9 mouse cellular contexts compared by ENCODE assay signal in the genomic region with DNA sequence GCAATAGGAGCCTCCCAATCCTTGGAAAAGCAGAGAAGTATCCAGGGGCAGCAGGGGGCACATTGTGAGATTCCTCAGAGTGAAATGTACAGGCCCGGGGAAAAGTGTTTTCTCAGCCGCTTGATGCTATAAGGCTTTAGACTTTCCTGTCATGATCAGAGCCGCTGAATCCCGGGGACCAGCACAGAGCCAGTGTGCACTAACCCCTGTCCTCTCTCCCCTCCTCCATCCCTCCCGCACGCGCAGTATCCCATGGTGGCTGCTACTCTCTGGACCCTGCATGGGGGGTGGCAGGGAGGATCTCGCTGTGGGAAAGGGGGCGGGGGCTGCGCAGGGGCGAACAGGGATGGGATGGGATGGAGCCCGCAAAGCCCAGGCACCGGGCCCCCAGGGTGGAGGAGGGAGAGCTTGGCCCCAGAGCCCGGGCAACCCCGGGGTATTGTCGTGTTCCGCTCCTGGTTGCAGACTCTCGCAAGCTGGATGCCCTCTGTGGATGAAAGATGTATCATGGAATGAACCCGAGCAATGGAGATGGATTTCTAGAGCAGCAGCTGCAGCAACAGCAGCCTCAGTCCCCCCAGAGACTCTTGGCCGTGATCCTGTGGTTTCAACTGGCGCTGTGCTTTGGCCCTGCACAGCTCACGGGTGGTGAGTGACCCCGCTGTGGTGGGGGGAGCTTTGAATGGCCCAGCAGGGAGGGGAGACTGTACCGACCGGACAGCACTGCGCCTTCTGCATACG. TPM values are rescaled to one million over a fixed set of nuclear protein-coding genes. Genes with fewer than 3 reads are reported as not detected.
A peak's percentile ranks its signal among the peaks of the same experiment; 100 is the strongest.
DNase-seq lines count a peak whose midpoint lies in the region; ATAC-seq lines count a peak whose summit lies in the region.
"Had no signal": no experiment of that assay in that cellular context is flagged by ENCODE, and none has a peak within 500 bp of the region (broad histone marks: within the 10 kb centered on the region; RNA-seq: fewer than 3 reads in every experiment).

No protein-coding gene starts in this region.

- peak overlapping the region; percentile 47 for H3K27ac ChIP-seq in embryonic facial prominence, embryonic 12.5 days
- H3K27ac ChIP-seq in hindbrain, embryonic 15.5 days (replicated peaks), result peak overlapping the region; percentile 81
- no peak overlapping the region for H3K27ac ChIP-seq in liver, embryonic 12.5 days

- under 1% methylated on average over 27 of the region's 27 CpGs for WGBS in embryonic facial prominence, embryonic 12.5 days
- under 1% methylated on average over 27 of the region's 27 CpGs for WGBS in hindbrain, embryonic 15.5 days
- 5% methylated on average over 27 of the region's 27 CpGs for WGBS in liver, embryonic 12.5 days (ENCODE audit: insufficient replicate concordance)

- H3K27me3 ChIP-seq in embryonic facial prominence, embryonic 12.5 days, result peaks cover 21% of the 10 kb centered on the region
- H3K27me3 ChIP-seq in hindbrain, embryonic 15.5 days, result no peaks in the 10 kb centered on the region
- H3K27me3 ChIP-seq in liver, embryonic 12.5 days (replicated peaks), result peaks cover 57% of the 10 kb centered on the region

- peak overlapping the region; percentile 74 for H3K4me2 ChIP-seq in embryonic facial prominence, embryonic 12.5 days (replicated peaks)
- peak overlapping the region; percentile 75 for H3K4me2 ChIP-seq in hindbrain, embryonic 15.5 days
- H3K4me2 ChIP-seq in liver, embryonic 12.5 days, result peak overlapping the region; percentile 75

- H3K36me3 ChIP-seq in embryonic facial prominence, embryonic 12.5 days, result no peaks in the 10 kb centered on the region
- no peaks in the 10 kb centered on the region for H3K36me3 ChIP-seq in hindbrain, embryonic 15.5 days
- no peaks in the 10 kb centered on the region for H3K36me3 ChIP-seq in liver, embryonic 12.5 days

- DNase-seq in adrenal gland, postnatal 10 days, result peak; percentile 24
- DNase-seq in adrenal gland, postnatal 14 days, result no peak
- peak; percentile 49 for DNase-seq in ES-CJ7 (ENCODE audit: low read depth, low spot score)
- peak; percentile 25 for DNase-seq in right cerebral cortex, postnatal 25 days
- DNase-seq in gastrocnemius, postnatal 25 days, result no peak

- H3K9me3 ChIP-seq in embryonic facial prominence, embryonic 12.5 days, result no peaks in the 10 kb centered on the region
- no peaks in the 10 kb centered on the region for H3K9me3 ChIP-seq in hindbrain, embryonic 15.5 days
- H3K9me3 ChIP-seq in liver, embryonic 12.5 days (replicated peaks), result no peaks in the 10 kb centered on the region

- ATAC-seq in embryonic facial prominence, embryonic 12.5 days (ENCODE audit: insufficient number of reproducible peaks, insufficient read depth, low FRiP score, low TSS enrichment), result peak; percentile 76
- ATAC-seq in hindbrain, embryonic 15.5 days (ENCODE audit: low FRiP score, low read depth), result peak; percentile 75
- ATAC-seq in liver, embryonic 12.5 days, result 0 out of 2 replicates have a peak, but pooled peaks have one; percentile 40

- H3K9ac ChIP-seq in embryonic facial prominence, embryonic 12.5 days, result peak overlapping the region; percentile 49
- H3K9ac ChIP-seq in hindbrain, embryonic 15.5 days, result peak overlapping the region; percentile 50
- peak overlapping the region; percentile 27; the same call in 1 of the 2 replicates for H3K9ac ChIP-seq in liver, embryonic 12.5 days

- H3K4me1 ChIP-seq in embryonic facial prominence, embryonic 12.5 days, result peaks cover 12% of the 10 kb centered on the region
- H3K4me1 ChIP-seq in hindbrain, embryonic 15.5 days (replicated peaks), result peaks cover 24% of the 10 kb centered on the region
- peaks cover 15% of the 10 kb centered on the region; the same call in 1 of the 2 replicates for H3K4me1 ChIP-seq in liver, embryonic 12.5 days

- H3K4me3 ChIP-seq in embryonic facial prominence, embryonic 12.5 days, result peak overlapping the region; percentile 57
- H3K4me3 ChIP-seq in hindbrain, embryonic 15.5 days, result peak overlapping the region; percentile 50
- H3K4me3 ChIP-seq in liver, embryonic 12.5 days, result peak overlapping the region; percentile 61

RNA-seq across cellular contexts. Expression of a gene that starts 1.1 kb away (rescaled TPM):
- total RNA-seq in adrenal gland, postnatal 10 days (2021), result 1 to 10 TPM; 3.9 to 4.5 TPM
- 2.0 and 2.5 TPM in 2 replicates for total RNA-seq in adrenal gland, postnatal 14 days (2021)
- 15.4 and 15.7 TPM in 2 replicates for polyA plus RNA-seq in embryonic facial prominence, embryonic 12.5 days (2016; fragmentation: Nextera tagmentation; extraction: Ambion mirVana)
- 66.9 and 74.6 TPM in 2 replicates for polyA plus RNA-seq in hindbrain, embryonic 15.5 days (2015; fragmentation: Nextera tagmentation; extraction: Ambion mirVana)
- 3.1 and 3.5 TPM in 2 replicates for polyA plus RNA-seq in liver, embryonic 12.5 days (2016; fragmentation: Nextera tagmentation; extraction: Ambion mirVana)
- total RNA-seq in gastrocnemius, postnatal 25 days (2021), result under 1 TPM; 0.72 to 0.88 TPM

RNA-seq across cellular contexts. Expression of a gene that starts 15.7 kb away (rescaled TPM):
- not detected for total RNA-seq in adrenal gland, postnatal 10 days (2021)
- total RNA-seq in adrenal gland, postnatal 14 days (2021), result not detected in 2 replicates
- not detected in 2 replicates for polyA plus RNA-seq in embryonic facial prominence, embryonic 12.5 days (2016; fragmentation: Nextera tagmentation; extraction: Ambion mirVana)
- not detected in 2 replicates for polyA plus RNA-seq in hindbrain, embryonic 15.5 days (2015; fragmentation: Nextera tagmentation; extraction: Ambion mirVana)
- polyA plus RNA-seq in liver, embryonic 12.5 days (2016; fragmentation: Nextera tagmentation; extraction: Ambion mirVana), result not detected in 2 replicates
- total RNA-seq in gastrocnemius, postnatal 25 days (2021), result not detected
- total RNA-seq: gastrocnemius, postnatal 4 days had no signal

Comparison
In these comparisons a context has a peak if more than half of its experiments do, and no peak if none do; other contexts are left out.
1. DNase-seq: peak in adrenal gland, postnatal 10 days (single experiment), ES-CJ7 (single experiment) and right cerebral cortex, postnatal 25 days (single experiment); none in adrenal gland, postnatal 14 days (single experiment) and gastrocnemius, postnatal 25 days (single experiment).
2. Peak in every context shown above with its lines, with median percentiles within 50 percentile points of each other: ATAC-seq, H3K4me2 ChIP-seq, H3K4me3 ChIP-seq and H3K9ac ChIP-seq.